Mouse (Mus musculus) cerebellum, adult 2 months (tissue): Measurements from ENCODE around the gene Lce1i. TPM values are rescaled to one million over a fixed set of nuclear protein-coding genes. Genes with fewer than 3 reads are reported as not detected.
"Not testable (repeated sequence)": the region's sequence is repeated elsewhere in the genome, so short reads cannot be mapped to it uniquely, and the experiment has no call there.

ENCODE experiments used
- DNase-seq, 2 experiments: peaks; one replicate each; pipeline ENCODE4 v3.0.0; 2021
- H3K27ac ChIP-seq: fragments of 200-500 bp; 2 replicates; pipeline ENCODE4 v1.5.1; 2012; ENCODE audit warnings: low read length, control low read depth, inconsistent platforms; ENCODE audit not compliant: insufficient read depth
- H3K27me3 ChIP-seq: fragments of 200-500 bp; 2 replicates; pipeline ENCODE4 v1.6.1; 2012; ENCODE audit warnings: inconsistent platforms, mild to moderate bottlenecking, low read length, moderate library complexity; ENCODE audit not compliant: control insufficient read depth, insufficient read depth
- H3K4me1 ChIP-seq: fragments of 200-500 bp; 2 replicates; pipeline ENCODE4 v1.6.1; 2011; ENCODE audit warnings: low read length; ENCODE audit not compliant: control insufficient read depth, insufficient read depth
- H3K4me3 ChIP-seq: fragments of 200-500 bp; replicated peaks from 2 replicates; pipeline ENCODE3; 2011; ENCODE audit warnings: mild to moderate bottlenecking, low read depth, low read length, control low read depth; ENCODE audit not compliant: insufficient read depth
- CTCF ChIP-seq: fragments of 200-500 bp; IDR thresholded peaks from 2 replicates; pipeline ENCODE4 v1.5.1; 2011; ENCODE audit warnings: low read depth, mild to moderate bottlenecking, control low read depth, low read length, moderate library complexity, borderline replicate concordance; ENCODE audit not compliant: insufficient read depth
- POLR2A ChIP-seq: fragments of 200-500 bp; IDR thresholded peaks from 2 replicates; pipeline ENCODE4 v1.6.1; 2011; ENCODE audit warnings: low read length, control low read depth, borderline replicate concordance; ENCODE audit not compliant: insufficient read depth
- WGBS: fragments of 180-500 bp; shearing (Covaris S2); methylation state at CpG from one replicate; pipeline ENCODE4 v1.1.7; 2018; 5-methylcytosine and 5-hydroxymethylcytosine counted together
- polyA plus RNA-seq: library from polyadenylated mRNA; depleted of rRNA; stranded (reverse); fragments of >200 nt; gene quantifications from 2 replicates; pipeline ENCODE4 v1.2.3, GENCODE M21; 2012; rRNA removed

Lce1i gene
- not detected in 2 replicates for polyA plus RNA-seq

GRCm38 (mm10) chr3:92778799-92779198 lies at the start of gene Lce1i:
Gene Lce1i (minus strand): TSS chr3:92778899.
- Histone ChIP-seq H3K4me1 (no peaks in the 10 kb centered on the region), H3K4me3 (no peak within 1 kb of the TSS), H3K27me3 (no peaks in the 10 kb centered on the region), H3K27ac (no peak within 1 kb of the TSS)
- DNase-seq, result no peak
- WGBS, result 78% methylated on average over 1 of the region's 1 CpGs
- TF ChIP-seq CTCF, result no peak
- TF ChIP-seq POLR2A, result no peak

- Histone ChIP-seq H3K4me1 (no peaks in the 10 kb centered on the region), H3K4me3 (no peak within 1 kb of the TSS), H3K27ac (no peak within 1 kb of the TSS), H3K27me3 (no peaks in the 10 kb centered on the region)
- WGBS, result 13% methylated on average over 1 of the region's 1 CpGs
- TF ChIP-seq CTCF, result no peak
- no peak for TF ChIP-seq POLR2A
- no peak for DNase-seq
Observed at GRCm38 (mm10) chr3:92827108-92827507, 48.4 kb upstream of the Lce1i start, which contains the start of gene Kprp. Gene Kprp (minus strand): TSS chr3:92827247.

- DNase-seq, result no peak
- H3K27ac ChIP-seq, result no peak overlapping the region
- WGBS, result 13% methylated on average over 1 of the region's 1 CpGs
- TF ChIP-seq CTCF (no peak), POLR2A (no peak)
- no peaks in the 10 kb centered on the region for H3K27me3 ChIP-seq
- H3K4me1 ChIP-seq, result no peaks in the 10 kb centered on the region
- H3K4me3 ChIP-seq, result no peak overlapping the region
Observed at GRCm38 (mm10) chr3:92825808-92826207, 47.1 kb upstream of the Lce1i start.

- not testable (repeated sequence) for DNase-seq, H3K27ac ChIP-seq, H3K27me3 ChIP-seq, H3K4me3 ChIP-seq, H3K4me1 ChIP-seq
- WGBS, result 95% methylated on average over 2 of the region's 2 CpGs
Observed at GRCm38 (mm10) chr3:92816036-92816435, 37.3 kb upstream of the Lce1i start.

- DNase-seq, result no peak
- H3K27me3 ChIP-seq, result no peaks in the 10 kb centered on the region
- 89% methylated on average over 3 of the region's 3 CpGs for WGBS
- H3K27ac ChIP-seq, result no peak overlapping the region
- no peak for TF ChIP-seq CTCF
- no peak for TF ChIP-seq POLR2A
- no peaks in the 10 kb centered on the region for H3K4me1 ChIP-seq
- no peak overlapping the region for H3K4me3 ChIP-seq
Observed at GRCm38 (mm10) chr3:92815581-92815980, 36.9 kb upstream of the Lce1i start.

- Histone ChIP-seq H3K4me1 (no peaks in the 10 kb centered on the region), H3K27ac (no peak within 1 kb of the TSS), H3K4me3 (no peak within 1 kb of the TSS), H3K27me3 (no peaks in the 10 kb centered on the region)
- no peak for TF ChIP-seq POLR2A
- TF ChIP-seq CTCF, result no peak
- no peak for DNase-seq
Observed at GRCm38 (mm10) chr3:92807791-92808190, 29.1 kb upstream of the Lce1i start, which contains the start of gene Lce1k. Gene Lce1k (minus strand): TSS chr3:92807891.

GRCm38 (mm10) chr3:92790414-92790813 lies 11.7 kb upstream of the Lce1i start, which contains the start of gene Lce1j:
Gene Lce1j (minus strand): TSS chr3:92790514.
- Histone ChIP-seq H3K4me1 (no peaks in the 10 kb centered on the region), H3K27me3 (no peaks in the 10 kb centered on the region), H3K27ac (no peak within 1 kb of the TSS), H3K4me3 (no peak within 1 kb of the TSS)
- DNase-seq, result no peak
- 87% methylated on average over 1 of the region's 1 CpGs for WGBS
- TF ChIP-seq POLR2A, result no peak
- TF ChIP-seq CTCF, result no peak

GRCm38 (mm10) chr3:92771573-92771972 lies 7.1 kb downstream of the Lce1i start:
- DNase-seq, result no peak
- WGBS, result 19% methylated on average over 3 of the region's 3 CpGs
- H3K27me3 ChIP-seq, result no peaks in the 10 kb centered on the region
- H3K4me1 ChIP-seq, result no peaks in the 10 kb centered on the region
- no peak overlapping the region for H3K4me3 ChIP-seq
- no peak overlapping the region for H3K27ac ChIP-seq
- TF ChIP-seq CTCF, result no peak
- TF ChIP-seq POLR2A, result no peak

- H3K4me3 ChIP-seq, result no peak within 1 kb of the TSS
- TF ChIP-seq CTCF (no peak), POLR2A (no peak)
- no peaks in the 10 kb centered on the region for H3K4me1 ChIP-seq
- no peak within 1 kb of the TSS for H3K27ac ChIP-seq
- H3K27me3 ChIP-seq, result no peaks in the 10 kb centered on the region
- 86% methylated on average over 1 of the region's 1 CpGs for WGBS
- no peak for DNase-seq
Observed at GRCm38 (mm10) chr3:92764965-92765364, 13.7 kb downstream of the Lce1i start, which contains the start of gene Lce1h. Gene Lce1h (minus strand): TSS chr3:92765065.
